Mouse (Mus musculus): Measurements from ENCODE around the gene Cnnm4. TPM values are rescaled to one million over a fixed set of nuclear protein-coding genes. Genes with fewer than 3 reads are reported as not detected.

The Cnnm4 gene
- polyA plus RNA-seq, 1 experiment: 6.2 TPM

DNA sequence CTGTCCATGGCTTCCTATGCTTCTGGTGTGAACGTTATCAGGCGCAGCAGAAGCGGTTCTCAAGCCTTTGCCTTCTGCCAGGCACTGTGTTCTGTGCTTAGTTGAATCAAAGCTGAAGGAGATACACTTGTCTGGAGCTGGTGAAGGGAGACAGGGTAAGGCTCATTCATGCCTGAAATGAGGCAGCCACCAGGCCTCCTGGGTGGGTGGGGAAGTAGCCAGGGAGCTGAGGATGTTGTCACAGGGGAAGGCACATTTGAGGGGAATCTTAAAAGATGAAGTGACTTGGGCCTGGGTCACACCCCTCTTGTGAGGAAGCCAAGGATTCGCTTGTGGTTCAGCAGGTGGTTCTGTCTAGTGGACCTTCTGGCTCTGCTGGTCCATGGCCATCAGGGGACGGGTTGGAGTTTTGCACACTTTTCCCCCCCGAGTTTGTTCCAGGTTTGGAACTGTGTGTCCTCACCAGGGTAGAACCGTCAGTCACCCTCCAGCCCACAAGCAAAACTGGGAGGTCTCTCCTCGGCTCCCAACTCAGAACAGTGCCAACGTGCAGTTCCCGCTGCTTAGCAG lies 1.9 kb downstream of the Cnnm4 start:
- Histone ChIP-seq H3K79me2 (ENCODE audit: control insufficient read depth, insufficient read depth) (peaks cover 64% of the 10 kb centered on the region), H3K79me3 (ENCODE audit: low read depth) (peaks cover 26% of the 10 kb centered on the region), H3K36me3 (ENCODE audit: control insufficient read depth, insufficient read depth) (no peaks in the 10 kb centered on the region), H3K27me3 (ENCODE audit: control insufficient read depth, insufficient read depth, insufficient read length) (no peaks in the 10 kb centered on the region), H3ac (ENCODE audit: control insufficient read depth, insufficient read length, low read depth) (no peak overlapping the region), H3K4me3 (ENCODE audit: insufficient read depth, poor library complexity, severe bottlenecking) (peak overlapping the region; percentile 14)
- TF ChIP-seq MYOG (IDR thresholded peaks at IDR 0.05; ENCODE audit: control insufficient read depth, extremely low read depth, insufficient read length): no peak
- TF ChIP-seq FOSL1 (IDR thresholded peaks at IDR 0.05; ENCODE audit: insufficient read depth, low read length, poor library complexity, severe bottlenecking): no peak
- TF ChIP-seq MAX (IDR thresholded peaks at IDR 0.05): no peak
- no peak for TF ChIP-seq USF1 (IDR thresholded peaks at IDR 0.05; ENCODE audit: low read depth)
- no peak for TF ChIP-seq CTCF (IDR thresholded peaks at IDR 0.05; ENCODE audit: control insufficient read depth, insufficient read depth, insufficient read length)
- TF ChIP-seq MYOD1 (IDR thresholded peaks at IDR 0.05; ENCODE audit: control insufficient read depth, insufficient read length, low read depth): no peak
- no peak for TF ChIP-seq CEBPB (IDR thresholded peaks at IDR 0.05; ENCODE audit: low read depth)

GRCm38 (mm10) chr1:36474646-36475045 lies 3.2 kb downstream of the Cnnm4 start:
- H3K4me3 ChIP-seq (ENCODE audit: insufficient read depth, poor library complexity, severe bottlenecking): no peak overlapping the region
- no peak for TF ChIP-seq CTCF (IDR thresholded peaks at IDR 0.05; ENCODE audit: control insufficient read depth, insufficient read depth, insufficient read length)
- TF ChIP-seq FOSL1 (IDR thresholded peaks at IDR 0.05; ENCODE audit: insufficient read depth, low read length, poor library complexity, severe bottlenecking): no peak
- no peak for TF ChIP-seq MYOG (IDR thresholded peaks at IDR 0.05; ENCODE audit: control insufficient read depth, extremely low read depth, insufficient read length)
- TF ChIP-seq MAX (IDR thresholded peaks at IDR 0.05): no peak
- no peak for TF ChIP-seq USF1 (IDR thresholded peaks at IDR 0.05; ENCODE audit: low read depth)

DNA sequence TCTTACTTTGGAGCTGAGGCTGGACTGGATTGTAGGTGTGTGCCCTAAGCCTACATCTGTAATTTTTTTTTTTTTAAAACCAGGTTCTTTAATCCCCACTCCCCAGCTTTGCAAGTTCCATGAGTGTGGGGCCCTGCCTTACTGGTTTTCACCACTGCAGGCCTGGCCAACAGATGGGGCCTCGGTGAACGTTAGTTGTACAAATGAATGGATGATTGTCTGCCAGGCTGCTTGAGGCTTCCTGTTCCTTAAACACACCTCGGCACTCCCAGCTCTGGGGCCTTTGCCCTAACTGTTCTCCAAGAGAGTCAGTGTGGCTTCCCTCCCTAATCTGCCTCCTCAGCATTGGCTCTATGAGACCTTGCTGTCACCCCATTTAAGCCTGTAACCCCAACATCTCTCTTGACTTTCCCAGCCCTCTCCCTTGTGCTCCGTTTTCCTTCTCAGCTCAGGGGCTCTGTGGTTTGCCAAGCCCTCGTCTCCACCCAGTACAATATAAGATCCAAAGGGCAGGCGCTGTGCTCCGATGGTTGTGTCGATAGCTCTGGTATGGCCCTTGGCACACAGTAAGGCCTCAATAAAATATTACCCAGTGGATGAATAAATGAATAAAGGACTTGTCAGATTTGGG lies 4.2 kb downstream of the Cnnm4 start:
- Histone ChIP-seq H3K36me3 (ENCODE audit: control insufficient read depth, insufficient read depth) (no peaks in the 10 kb centered on the region), H3K79me2 (ENCODE audit: control insufficient read depth, insufficient read depth) (peaks cover 85% of the 10 kb centered on the region), H3K4me3 (ENCODE audit: insufficient read depth, poor library complexity, severe bottlenecking) (no peak overlapping the region), H3K79me3 (ENCODE audit: low read depth) (peaks cover 28% of the 10 kb centered on the region), H3K27me3 (ENCODE audit: control insufficient read depth, insufficient read depth, insufficient read length) (no peaks in the 10 kb centered on the region), H3ac (ENCODE audit: control insufficient read depth, insufficient read length, low read depth) (no peak overlapping the region)
- no peak for TF ChIP-seq MYOD1 (IDR thresholded peaks at IDR 0.05; ENCODE audit: control insufficient read depth, insufficient read length, low read depth)
- no peak for TF ChIP-seq MAX (IDR thresholded peaks at IDR 0.05)
- no peak for TF ChIP-seq CEBPB (IDR thresholded peaks at IDR 0.05; ENCODE audit: low read depth)
- TF ChIP-seq USF1 (IDR thresholded peaks at IDR 0.05; ENCODE audit: low read depth): no peak
- TF ChIP-seq CTCF (IDR thresholded peaks at IDR 0.05; ENCODE audit: control insufficient read depth, insufficient read depth, insufficient read length): no peak
- TF ChIP-seq MYOG (IDR thresholded peaks at IDR 0.05; ENCODE audit: control insufficient read depth, extremely low read depth, insufficient read length): no peak
- no peak for TF ChIP-seq FOSL1 (IDR thresholded peaks at IDR 0.05; ENCODE audit: insufficient read depth, low read length, poor library complexity, severe bottlenecking)

More at GRCm38 (mm10) chr1:36474646-36475045, 3.2 kb downstream of the Cnnm4 start:
- H3K36me3 ChIP-seq (ENCODE audit: control insufficient read depth, insufficient read depth): no peaks in the 10 kb centered on the region
- no peak overlapping the region for H3ac ChIP-seq (ENCODE audit: control insufficient read depth, insufficient read length, low read depth)
- no peaks in the 10 kb centered on the region for H3K27me3 ChIP-seq (ENCODE audit: control insufficient read depth, insufficient read depth, insufficient read length)
- peaks cover 77% of the 10 kb centered on the region for H3K79me2 ChIP-seq (ENCODE audit: control insufficient read depth, insufficient read depth)
- peaks cover 26% of the 10 kb centered on the region for H3K79me3 ChIP-seq (ENCODE audit: low read depth)

DNA sequence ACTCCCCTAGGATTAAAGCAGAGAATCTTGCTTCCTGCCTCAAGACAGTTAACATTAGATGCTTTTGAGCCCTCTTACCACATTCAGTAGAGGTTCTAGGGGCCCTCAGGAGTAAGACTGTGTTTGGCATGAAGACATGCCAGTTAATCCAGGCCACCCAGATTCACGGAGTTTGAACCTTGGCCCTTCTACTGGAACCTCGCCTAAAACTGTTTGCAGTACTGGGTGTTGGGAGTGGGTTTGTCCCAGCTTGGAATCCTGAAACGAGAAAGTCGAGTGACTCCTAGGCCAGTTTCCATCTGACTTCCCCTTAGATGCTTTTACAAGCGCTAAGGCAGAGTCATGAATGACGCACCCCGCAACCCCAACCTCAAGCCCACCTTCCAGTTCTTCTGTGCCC lies 5.0 kb downstream of the Cnnm4 start:
- Histone ChIP-seq H3K79me2 (ENCODE audit: control insufficient read depth, insufficient read depth) (peaks cover 87% of the 10 kb centered on the region), H3K36me3 (ENCODE audit: control insufficient read depth, insufficient read depth) (no peaks in the 10 kb centered on the region), H3K79me3 (ENCODE audit: low read depth) (peaks cover 28% of the 10 kb centered on the region), H3K4me3 (ENCODE audit: insufficient read depth, poor library complexity, severe bottlenecking) (no peak overlapping the region), H3K27me3 (ENCODE audit: control insufficient read depth, insufficient read depth, insufficient read length) (no peaks in the 10 kb centered on the region), H3ac (ENCODE audit: control insufficient read depth, insufficient read length, low read depth) (no peak overlapping the region)
- TF ChIP-seq FOSL1 (IDR thresholded peaks at IDR 0.05; ENCODE audit: insufficient read depth, low read length, poor library complexity, severe bottlenecking) (no peak), CEBPB (IDR thresholded peaks at IDR 0.05; ENCODE audit: low read depth) (no peak), MAX (IDR thresholded peaks at IDR 0.05) (no peak), CTCF (IDR thresholded peaks at IDR 0.05; ENCODE audit: control insufficient read depth, insufficient read depth, insufficient read length) (no peak), MYOD1 (IDR thresholded peaks at IDR 0.05; ENCODE audit: control insufficient read depth, insufficient read length, low read depth) (no peak), MYOG (IDR thresholded peaks at IDR 0.05; ENCODE audit: control insufficient read depth, extremely low read depth, insufficient read length) (no peak), USF1 (IDR thresholded peaks at IDR 0.05; ENCODE audit: low read depth) (no peak)

GRCm38 (mm10) chr1:36478343-36478795 lies 6.9 kb downstream of the Cnnm4 start:
- no peaks in the 10 kb centered on the region for H3K36me3 ChIP-seq (ENCODE audit: control insufficient read depth, insufficient read depth)
- H3K27me3 ChIP-seq (ENCODE audit: control insufficient read depth, insufficient read depth, insufficient read length): no peaks in the 10 kb centered on the region
- no peak for TF ChIP-seq FOSL1 (IDR thresholded peaks at IDR 0.05; ENCODE audit: insufficient read depth, low read length, poor library complexity, severe bottlenecking)
- TF ChIP-seq MYOD1 (IDR thresholded peaks at IDR 0.05; ENCODE audit: control insufficient read depth, insufficient read length, low read depth): no peak
- no peak for TF ChIP-seq CEBPB (IDR thresholded peaks at IDR 0.05; ENCODE audit: low read depth)
- no peak for TF ChIP-seq USF1 (IDR thresholded peaks at IDR 0.05; ENCODE audit: low read depth)
- no peak for TF ChIP-seq CTCF (IDR thresholded peaks at IDR 0.05; ENCODE audit: control insufficient read depth, insufficient read depth, insufficient read length)
- no peak for TF ChIP-seq MYOG (IDR thresholded peaks at IDR 0.05; ENCODE audit: control insufficient read depth, extremely low read depth, insufficient read length)
- no peak for TF ChIP-seq MAX (IDR thresholded peaks at IDR 0.05)
- no peak overlapping the region for H3ac ChIP-seq (ENCODE audit: control insufficient read depth, insufficient read length, low read depth)
- H3K79me2 ChIP-seq (ENCODE audit: control insufficient read depth, insufficient read depth): peaks cover 73% of the 10 kb centered on the region
- peaks cover 20% of the 10 kb centered on the region for H3K79me3 ChIP-seq (ENCODE audit: low read depth)
- H3K4me3 ChIP-seq (ENCODE audit: insufficient read depth, poor library complexity, severe bottlenecking): no peak overlapping the region

Data from C2C12 (cell line).